ENCODE assay signal across 8 mouse cellular contexts in the genomic region with DNA sequence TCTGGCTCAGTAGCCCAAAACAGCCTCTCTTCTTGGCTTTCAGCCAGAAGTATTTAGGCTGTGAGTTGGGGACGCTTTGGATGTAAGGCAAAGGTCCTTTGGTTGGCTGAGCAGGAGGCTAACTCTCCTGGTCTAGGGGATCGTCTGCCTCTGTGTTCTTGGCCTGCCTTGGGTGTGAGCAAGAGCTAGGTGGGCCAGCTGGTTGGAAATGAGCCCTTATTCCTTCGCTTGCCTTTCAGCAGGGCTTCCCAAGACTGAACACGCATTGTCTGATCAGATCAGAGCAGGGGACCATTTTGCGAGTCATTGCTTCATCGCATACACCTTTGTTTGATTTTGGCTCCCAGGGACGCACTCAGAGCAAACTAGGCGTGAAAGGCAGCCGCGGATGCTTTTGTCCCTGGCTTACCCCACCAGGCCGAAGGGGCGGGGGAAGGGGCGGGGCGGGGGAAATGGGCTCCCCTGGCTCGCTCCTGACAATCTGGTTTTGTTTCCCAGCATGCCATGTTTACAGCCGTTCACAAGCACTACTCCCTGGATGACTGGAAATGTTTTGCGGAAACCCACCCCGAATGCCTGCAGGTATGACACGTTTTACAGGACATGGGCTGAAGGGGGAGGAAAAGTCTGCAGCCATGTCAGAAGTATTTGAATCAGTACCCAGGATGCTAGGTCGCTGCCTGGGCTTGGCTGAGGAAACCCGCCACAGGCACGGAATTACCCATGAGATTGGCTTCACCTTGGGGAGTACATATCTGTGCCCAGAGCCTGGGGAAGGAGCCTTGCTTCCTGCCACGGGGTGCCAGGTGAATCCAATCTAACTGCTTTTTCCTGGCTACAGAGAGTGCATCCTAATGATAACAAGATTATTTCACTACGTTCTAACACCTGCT. TPM values are rescaled to one million over a fixed set of nuclear protein-coding genes. Genes with fewer than 3 reads are reported as not detected.
DNase-seq lines count a peak whose midpoint lies in the region; ATAC-seq and TF ChIP-seq lines count a peak whose summit lies in the region.

No protein-coding gene starts in this region.

- H3K36me3 ChIP-seq in embryonic facial prominence, embryonic 14.5 days (ENCODE audit: control insufficient read depth, insufficient read depth, low read length) = no peaks in the 10 kb centered on the region
- no peaks in the 10 kb centered on the region for H3K36me3 ChIP-seq in hindbrain, embryonic 16.5 days (ENCODE audit: control insufficient read depth, insufficient read depth, low read length)
- peaks cover 84% of the 10 kb centered on the region for H3K36me3 ChIP-seq in liver, embryonic 13.5 days

- H3K4me1 ChIP-seq in embryonic facial prominence, embryonic 14.5 days (ENCODE audit: control insufficient read depth, insufficient read depth, low read length) = peaks cover 49% of the 10 kb centered on the region
- peaks cover 19% of the 10 kb centered on the region for H3K4me1 ChIP-seq in hindbrain, embryonic 16.5 days (ENCODE audit: control insufficient read depth, insufficient read depth, low read depth, low read length)
- peaks cover 99% of the 10 kb centered on the region for H3K4me1 ChIP-seq in liver, embryonic 13.5 days (replicated peaks)

- no peaks in the 10 kb centered on the region for H3K9me3 ChIP-seq in embryonic facial prominence, embryonic 14.5 days (ENCODE audit: control insufficient read depth, low read length)
- no peaks in the 10 kb centered on the region for H3K9me3 ChIP-seq in hindbrain, embryonic 16.5 days (ENCODE audit: control insufficient read depth, low read length)
- no peaks in the 10 kb centered on the region for H3K9me3 ChIP-seq in liver, embryonic 13.5 days (replicated peaks)

- intact Hi-C loops in left cerebral cortex, adult 2 months (cut with DNase I) = no loop called here

- no peak for TF ChIP-seq CTCF in left cerebral cortex, adult 2 months (IDR thresholded peaks at IDR 0.05)

- peak; percentile 79 for ATAC-seq in embryonic facial prominence, embryonic 14.5 days (ENCODE audit: low read depth)
- peak; percentile 79 for ATAC-seq in hindbrain, embryonic 16.5 days
- ATAC-seq in liver, embryonic 13.5 days (ENCODE audit: low read depth) = no peak

- no peaks in the 10 kb centered on the region for H3K27me3 ChIP-seq in embryonic facial prominence, embryonic 14.5 days (replicated peaks; ENCODE audit: control insufficient read depth, insufficient read depth, low read length)
- H3K27me3 ChIP-seq in hindbrain, embryonic 16.5 days (replicated peaks; ENCODE audit: control insufficient read depth, insufficient read depth, low read length) = no peaks in the 10 kb centered on the region
- no peaks in the 10 kb centered on the region for H3K27me3 ChIP-seq in liver, embryonic 13.5 days

- WGBS in embryonic facial prominence, embryonic 14.5 days = 7% methylated on average over 24 of the region's 24 CpGs
- 5% methylated on average over 24 of the region's 24 CpGs for WGBS in hindbrain, embryonic 16.5 days
- WGBS in liver, embryonic 13.5 days (ENCODE audit: insufficient replicate concordance) = 44% methylated on average over 24 of the region's 24 CpGs

- H3K4me3 ChIP-seq in left cerebral cortex, adult 2 months = peak overlapping the region; percentile 5; the same call in 1 of the 2 replicates
- H3K4me3 ChIP-seq in embryonic facial prominence, embryonic 14.5 days (ENCODE audit: low read depth, low read length) = peak overlapping the region; percentile 32
- peak overlapping the region; percentile 31 for H3K4me3 ChIP-seq in hindbrain, embryonic 16.5 days (ENCODE audit: low read length)
- H3K4me3 ChIP-seq in liver, embryonic 13.5 days (replicated peaks) = peak overlapping the region; percentile 6; the same call in 1 of the 2 replicates

- H3K4me2 ChIP-seq in embryonic facial prominence, embryonic 14.5 days (ENCODE audit: low read depth, low read length) = peak overlapping the region; percentile 58
- peak overlapping the region; percentile 59 for H3K4me2 ChIP-seq in hindbrain, embryonic 16.5 days (ENCODE audit: low read length)
- H3K4me2 ChIP-seq in liver, embryonic 13.5 days = peak overlapping the region; percentile 73

- peak overlapping the region; percentile 56 for H3K9ac ChIP-seq in embryonic facial prominence, embryonic 14.5 days (ENCODE audit: low read depth, low read length)
- H3K9ac ChIP-seq in hindbrain, embryonic 16.5 days (ENCODE audit: low read depth, low read length) = peak overlapping the region; percentile 57; the same call in 1 of the 2 replicates
- peak overlapping the region; percentile 94 for H3K9ac ChIP-seq in liver, embryonic 13.5 days

- H3K27ac ChIP-seq in left cerebral cortex, adult 2 months = no peak overlapping the region
- H3K27ac ChIP-seq in embryonic facial prominence, embryonic 14.5 days (replicated peaks; ENCODE audit: low read depth, low read length) = 0 out of 2 replicates have a peak overlapping the region, but pooled peaks have one; percentile 45
- H3K27ac ChIP-seq in hindbrain, embryonic 16.5 days (ENCODE audit: low read depth, low read length) = peak overlapping the region; percentile 57
- H3K27ac ChIP-seq in liver, embryonic 13.5 days = peak overlapping the region; percentile 97

- DNase-seq in left cerebral cortex, adult 2 months (ENCODE audit: extremely low spot score in 1 of 2, low spot score in 2 of 2) = no peak
- no peak for DNase-seq in left cerebral cortex, adult 9 months (ENCODE audit: low spot score in 2 of 2)
- peak; percentile 87 for DNase-seq in embryonic facial prominence, embryonic 14.5 days (ENCODE audit: low spot score)
- DNase-seq in liver, embryonic 13.5 days = no peak
- peak; percentile 83 for DNase-seq in retina, postnatal 1 day
- no peak for DNase-seq in testis, postnatal 14 days (ENCODE audit: low spot score)
- DNase-seq in layer of hippocampus, postnatal 36 days = no peak

RNA-seq across cellular contexts. Expression of a gene that starts 9.5 kb away (rescaled TPM):
- total RNA-seq in left cerebral cortex, adult 2 months (2021) = 10 to 100 TPM; 46.0 to 50.6 TPM
- 46.4 and 51.5 TPM in 2 replicates for polyA plus RNA-seq in embryonic facial prominence, embryonic 14.5 days (2014; fragmentation: Nextera tagmentation; extraction: Ambion mirVana)
- polyA plus RNA-seq in hindbrain, embryonic 16.5 days (2015; fragmentation: Nextera tagmentation; extraction: Ambion mirVana) = 40.7 and 41.5 TPM in 2 replicates
- 352 and 354 TPM in 2 replicates for polyA plus RNA-seq in liver, embryonic 13.5 days (2015; fragmentation: Nextera tagmentation; extraction: Ambion mirVana)
- total RNA-seq in layer of hippocampus, postnatal 36 days (2021) = 10 to 100 TPM; 59.6 to 64.5 TPM

Comparison
In these comparisons a context has a peak if more than half of its experiments do, and no peak if none do; other contexts are left out.
1. DNase-seq: peak in embryonic facial prominence, embryonic 14.5 days (single experiment) and retina, postnatal 1 day (single experiment); none in left cerebral cortex, adult 2 months (0 of 2), left cerebral cortex, adult 9 months (0 of 2), liver, embryonic 13.5 days (single experiment), testis, postnatal 14 days (single experiment) and layer of hippocampus, postnatal 36 days (0 of 2).
2. Peak in every context shown above with its lines, with median percentiles within 50 percentile points of each other: H3K4me3 ChIP-seq, H3K4me2 ChIP-seq and H3K9ac ChIP-seq.